Mouse (Mus musculus) right cerebral cortex, postnatal 14 days (tissue): ENCODE measurements around the gene Il17rd.

ENCODE experiments used
- DNase-seq: peaks from one replicate; pipeline ENCODE4 v3.0.0; 2022

Il17rd gene

GRCm38 (mm10) chr14:27150011-27150640, 111.4 kb downstream of the Il17rd start:
- no peak for DNase-seq

GRCm38 (mm10) chr14:27151432-27151831, 112.7 kb downstream of the Il17rd start:
- no peak for DNase-seq

- no peak for DNase-seq
Measured at GRCm38 (mm10) chr14:27155088-27155487, 116.3 kb downstream of the Il17rd start.

DNA sequence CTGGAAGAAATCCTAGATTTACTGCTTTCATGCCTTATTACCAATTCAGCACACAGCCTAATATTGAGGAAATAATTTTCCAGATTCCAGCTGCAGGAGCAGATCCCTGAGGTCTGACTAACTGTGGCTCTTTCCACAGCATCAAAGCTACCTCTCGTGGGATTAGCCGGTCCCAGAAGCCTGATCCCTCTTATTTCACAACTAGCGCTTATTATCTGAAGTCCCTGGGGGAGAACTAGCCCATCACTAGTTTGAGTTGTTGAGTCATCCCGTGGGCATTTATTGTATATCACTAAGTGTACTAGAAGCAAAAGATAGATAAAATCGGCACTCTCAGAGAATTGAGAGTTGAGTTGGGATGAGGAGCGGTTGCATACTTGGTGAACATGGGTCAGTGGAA, 117.3 kb downstream of the Il17rd start:
- DNase-seq = no peak
